Mouse (Mus musculus) common myeloid progenitor, adult 5-6 weeks (primary cell): ENCODE results near the gene Ccdc50. TPM values are rescaled to one million over a fixed set of nuclear protein-coding genes. Genes with fewer than 3 reads are reported as not detected.

ENCODE experiments used
- ATAC-seq: replicated peaks from 2 replicates; pipeline ENCODE4 v1.8.0; 2016; ENCODE audit warnings: low read depth, mild to moderate bottlenecking, moderate TSS enrichment, inconsistent platforms; ENCODE audit not compliant: poor library complexity, severe bottlenecking
- total RNA-seq: library from RNA; stranded (forward); fragments of 200-1000, 187-1606 nt; gene quantifications from 2 replicates; pipeline ENCODE4 v1.2.3, GENCODE M21; 2017

Gene Ccdc50
- total RNA-seq: 112 and 131 TPM in 2 replicates

DNA sequence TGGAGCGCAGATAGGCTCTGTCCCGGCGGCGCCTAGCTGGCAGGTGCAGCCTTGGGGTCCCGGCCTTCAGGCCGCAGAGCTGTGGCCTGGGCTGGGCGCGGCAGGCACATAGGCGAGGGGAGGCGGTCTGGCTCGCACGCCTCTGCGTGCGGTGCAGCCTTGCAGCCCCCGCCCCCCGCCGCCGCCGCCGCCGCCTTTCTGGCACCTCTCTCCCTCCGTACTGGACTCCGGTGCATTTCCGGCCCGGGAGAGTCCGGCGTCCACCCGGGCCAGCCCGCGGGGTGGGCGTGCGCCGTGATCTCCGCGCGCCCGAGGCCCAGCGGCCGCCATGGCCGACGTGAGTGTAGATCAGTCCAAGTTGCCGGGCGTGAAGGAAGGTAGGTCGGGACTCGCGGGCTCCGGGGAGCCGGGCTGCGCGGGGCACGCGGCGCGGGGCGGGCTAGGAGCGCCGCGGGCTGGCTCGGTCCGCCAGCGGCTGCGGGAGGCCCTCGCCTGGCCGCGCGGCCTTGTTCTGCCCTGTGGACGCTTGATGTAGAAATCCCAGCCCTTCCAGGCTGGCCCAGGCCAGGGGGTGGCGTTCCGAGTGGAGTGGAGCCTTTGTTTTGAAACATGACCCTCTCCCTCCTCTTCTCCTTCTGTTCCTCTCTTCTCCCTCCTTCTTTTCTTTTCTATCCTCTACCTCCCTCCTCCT is at the start of gene Ccdc50:
Gene Ccdc50 (plus strand): TSS at position 109 of the 691 bp plus-strand sequence.
- ATAC-seq: peak; percentile 81

DNA sequence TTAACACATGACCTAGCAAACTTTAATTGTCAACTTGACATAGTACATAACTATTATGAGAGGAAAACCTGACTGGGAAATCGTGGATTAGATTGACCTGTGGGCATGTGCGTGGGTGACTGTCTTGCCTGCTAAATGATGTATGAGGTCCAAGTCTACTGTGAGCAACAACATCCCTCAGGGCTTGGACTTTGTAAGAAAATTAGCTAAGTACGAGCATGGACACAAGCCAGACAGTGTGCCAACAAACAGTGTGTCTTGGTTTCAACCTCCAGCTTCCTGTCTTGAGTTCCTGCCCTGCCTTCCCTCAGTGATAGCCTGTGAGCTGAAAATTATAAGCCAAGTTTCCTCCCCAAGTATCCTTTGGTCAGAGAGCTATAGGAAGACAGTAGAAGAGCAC is 41.1 kb upstream of the Ccdc50 start:
- ATAC-seq: no peak

DNA sequence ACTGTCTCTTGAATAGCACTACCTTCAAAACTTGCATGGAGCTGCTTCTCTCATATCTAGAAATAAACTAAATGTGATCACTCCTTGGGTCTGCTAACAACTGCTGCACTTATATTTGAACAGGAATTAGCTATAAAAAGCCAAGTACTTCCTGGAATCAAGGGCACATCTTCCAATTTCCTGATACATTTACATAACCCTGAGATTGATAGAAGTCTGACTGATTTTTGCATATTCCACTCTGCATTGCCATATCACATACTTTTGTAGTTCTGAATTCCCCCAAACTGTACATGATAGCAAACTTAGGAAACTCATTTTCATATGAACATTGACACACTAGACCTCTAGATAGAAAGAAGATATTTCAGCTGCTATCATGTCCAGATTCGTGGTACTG is 40.3 kb upstream of the Ccdc50 start:
- ATAC-seq: no peak

DNA sequence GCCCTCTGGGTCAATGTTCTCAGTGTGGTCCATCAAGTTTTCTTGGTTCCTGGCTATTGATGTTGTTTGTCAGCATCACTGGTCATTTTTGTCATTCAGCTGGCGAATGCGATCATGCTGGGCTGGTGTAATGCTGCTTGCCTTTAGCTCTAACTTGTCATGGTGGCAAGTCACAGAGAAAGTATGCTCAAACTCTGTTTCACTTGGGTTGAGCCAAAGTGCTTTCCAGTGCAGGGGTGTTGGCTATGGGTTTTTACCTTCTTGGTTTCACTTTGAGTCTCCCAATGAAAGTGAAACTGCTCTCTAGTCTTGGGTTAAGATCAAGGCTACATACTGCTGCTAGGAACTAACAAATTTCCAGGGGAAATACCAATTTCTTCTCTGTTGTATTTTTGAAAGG is 39.4 kb upstream of the Ccdc50 start:
- ATAC-seq: peak; percentile 72

DNA sequence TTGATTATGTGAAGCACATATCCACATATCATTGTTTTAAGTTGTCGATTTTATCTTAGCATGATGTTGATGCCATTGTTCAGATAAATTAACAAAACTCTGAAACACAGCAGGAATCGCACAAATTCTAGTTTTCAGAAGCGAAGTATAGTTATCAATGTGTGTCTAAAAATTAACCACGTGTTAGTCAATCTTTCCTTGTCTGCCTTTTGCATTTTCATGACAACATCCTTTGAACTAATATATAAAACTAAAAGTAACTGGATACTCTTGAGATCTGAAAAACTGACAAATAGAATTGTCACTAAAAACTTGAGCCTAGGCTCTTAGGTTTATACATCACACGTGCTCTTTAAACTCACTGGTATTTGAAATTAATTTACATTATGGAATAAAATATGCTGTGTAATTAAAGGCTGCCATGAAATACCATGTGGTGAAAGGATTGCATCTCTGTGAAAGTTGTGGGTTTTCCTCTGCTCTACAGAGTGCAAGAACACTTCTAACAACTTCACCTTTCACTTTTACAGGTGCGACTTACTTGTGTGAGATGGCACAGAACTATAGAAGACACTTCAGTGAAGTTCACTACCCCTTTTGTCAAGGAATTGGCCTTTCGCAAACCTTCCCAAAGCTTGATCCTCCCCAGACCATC is 38.7 kb upstream of the Ccdc50 start:
- no peak for ATAC-seq

DNA sequence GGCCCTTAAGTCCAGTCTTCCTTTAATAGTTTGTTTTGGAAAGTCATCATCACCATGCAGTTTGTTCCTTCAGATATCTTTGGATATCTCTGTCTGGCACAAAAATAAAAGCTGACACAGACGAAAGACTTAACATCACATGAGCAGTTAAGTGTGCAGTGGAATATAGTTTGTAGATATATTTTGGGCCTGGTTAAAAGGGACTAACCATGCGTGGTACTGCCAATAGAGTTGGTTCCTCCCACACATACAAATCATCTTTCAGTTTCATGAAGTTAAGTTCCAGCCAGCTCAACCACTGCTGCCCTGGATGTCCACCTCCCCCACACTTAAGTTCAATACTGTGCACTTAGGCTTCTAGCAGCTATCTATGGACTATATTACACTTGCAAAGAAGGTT is 34.2 kb upstream of the Ccdc50 start:
- no peak for ATAC-seq

DNA sequence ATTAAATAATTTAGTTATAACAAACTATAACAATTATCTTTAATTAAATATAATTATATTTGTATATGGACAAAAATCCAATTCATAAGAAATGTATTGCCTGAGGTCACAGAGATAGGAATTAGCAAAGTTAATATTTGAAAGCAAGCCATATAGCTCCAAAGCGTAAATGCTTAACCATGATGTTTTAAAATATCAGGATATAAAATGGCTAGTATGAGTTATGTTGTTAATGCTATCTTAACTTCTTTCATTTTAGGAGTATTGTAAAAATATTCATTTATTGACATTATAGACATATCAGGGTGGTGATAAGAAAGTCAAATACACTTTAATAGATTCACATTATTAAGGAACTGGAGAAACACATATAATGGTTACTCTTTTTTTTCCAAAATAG is 28.6 kb upstream of the Ccdc50 start:
- ATAC-seq: no peak

DNA sequence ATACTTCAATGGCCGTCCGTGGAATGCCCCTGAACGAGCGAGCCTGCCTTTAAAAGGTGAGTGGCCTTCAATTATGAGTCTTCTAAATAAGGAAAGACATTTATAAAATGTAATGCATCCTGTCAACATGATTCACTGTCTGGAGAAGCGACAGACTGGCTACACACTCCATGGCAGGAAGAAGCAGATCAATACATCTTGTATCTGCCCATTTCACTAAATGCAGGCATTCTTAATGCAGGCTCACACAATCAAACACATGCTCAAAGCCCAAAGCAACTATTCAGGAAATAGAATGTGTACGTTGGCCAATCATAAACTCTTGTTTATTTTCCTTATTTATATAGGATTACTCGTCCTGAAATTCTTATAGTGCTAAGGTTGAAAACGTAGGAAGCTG is 18.5 kb upstream of the Ccdc50 start, which contains the start of gene Uts2b:
Gene Uts2b (minus strand): TSS at position 49 of the 400 bp plus-strand sequence.
- no peak for ATAC-seq

DNA sequence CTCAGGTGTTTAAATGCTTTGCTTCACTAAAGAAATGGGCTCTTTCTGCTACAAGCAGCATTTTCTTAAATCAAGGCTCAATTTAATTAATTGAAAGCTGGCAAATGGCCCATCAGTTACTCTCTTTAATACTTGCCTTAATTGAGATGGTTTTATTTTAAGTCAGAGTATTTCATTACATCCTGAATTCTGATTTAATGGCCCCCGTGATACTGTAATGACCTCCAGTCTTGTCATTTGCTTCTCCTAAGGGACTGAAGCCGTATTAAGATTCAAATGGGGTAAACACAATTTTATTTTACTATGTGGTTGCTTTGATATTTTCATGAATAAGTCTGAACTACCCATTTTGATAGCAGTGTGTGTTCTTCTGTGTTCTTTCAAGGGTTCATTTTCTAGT is 18.0 kb upstream of the Ccdc50 start:
- no peak for ATAC-seq

DNA sequence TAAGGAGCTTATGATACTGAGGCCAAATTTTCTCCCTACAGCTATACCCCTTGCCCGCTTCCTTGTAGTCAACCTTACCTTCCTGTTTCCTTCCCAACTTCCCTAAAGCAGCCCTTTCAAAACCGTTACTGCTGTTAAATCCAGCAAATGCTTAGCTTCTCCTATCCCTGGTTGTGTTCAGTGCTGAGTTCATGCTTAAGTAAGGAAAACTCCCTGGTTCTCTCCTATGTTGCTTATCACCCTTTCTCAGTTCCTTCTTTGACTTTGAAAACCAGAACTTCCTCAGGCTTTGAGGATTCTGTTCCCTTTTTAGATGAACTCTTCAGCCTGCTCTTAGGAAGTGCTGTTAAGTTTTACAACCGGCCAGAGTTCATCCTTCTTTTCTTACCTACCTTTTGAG is 14.5 kb upstream of the Ccdc50 start:
- peak; percentile 90 for ATAC-seq

DNA sequence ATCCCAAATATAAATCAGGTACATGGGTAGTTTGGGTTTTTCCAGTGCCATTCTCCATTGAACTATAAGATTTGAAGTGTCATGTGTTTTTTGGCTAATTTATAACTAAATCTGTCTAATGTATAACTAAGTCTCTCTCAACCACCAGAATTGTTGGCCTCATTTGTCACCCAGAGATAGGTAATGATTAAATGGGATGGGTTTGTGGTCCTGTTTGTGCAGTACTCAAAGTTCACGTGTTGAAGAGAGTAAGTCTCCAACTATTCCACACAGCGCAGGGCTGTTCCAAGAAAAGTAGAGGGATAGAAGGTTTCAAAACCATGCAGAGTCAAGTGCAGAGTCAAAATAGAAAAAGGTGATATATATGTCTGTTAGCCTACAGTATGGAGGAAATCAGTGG is 13.4 kb upstream of the Ccdc50 start:
- no peak for ATAC-seq

DNA sequence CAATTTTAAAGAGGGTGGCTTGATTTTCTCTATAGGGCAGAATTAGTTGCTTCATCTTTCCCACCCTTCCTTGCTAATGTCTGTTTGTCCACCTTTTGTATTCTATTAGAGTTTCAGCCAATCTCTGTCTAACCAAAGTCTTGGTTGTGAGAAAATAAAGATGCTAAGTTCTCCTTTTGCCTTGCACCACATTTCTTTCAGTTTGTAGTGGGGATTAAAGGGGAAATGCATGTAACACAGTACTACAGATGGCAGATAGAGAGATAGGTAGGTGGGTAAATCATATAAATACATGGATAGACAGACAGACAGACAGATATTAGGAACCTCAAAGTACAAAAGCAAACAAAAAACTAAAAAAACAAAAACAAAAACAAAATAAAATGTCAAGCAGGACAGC is 12.1 kb upstream of the Ccdc50 start:
- peak; percentile 70 for ATAC-seq

DNA sequence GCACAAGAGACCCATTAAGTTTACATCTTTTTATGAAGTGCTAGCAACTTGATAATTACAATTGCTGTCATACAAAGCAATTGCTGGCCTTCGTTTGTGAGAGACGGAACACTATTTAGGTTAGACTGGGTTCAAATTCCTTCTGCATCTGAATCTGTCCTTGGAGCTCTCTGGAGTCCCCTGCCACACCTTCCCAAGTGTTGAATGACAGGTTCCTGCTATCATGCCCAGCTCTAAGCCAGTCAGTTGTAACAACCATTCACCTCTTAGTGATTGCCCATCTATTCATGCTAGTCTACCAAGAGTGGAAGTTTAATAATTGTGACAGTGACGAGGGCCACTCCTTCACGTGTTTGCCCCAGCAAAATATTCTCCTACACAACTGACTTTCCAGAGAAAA is 6.5 kb upstream of the Ccdc50 start:
- ATAC-seq: no peak

DNA sequence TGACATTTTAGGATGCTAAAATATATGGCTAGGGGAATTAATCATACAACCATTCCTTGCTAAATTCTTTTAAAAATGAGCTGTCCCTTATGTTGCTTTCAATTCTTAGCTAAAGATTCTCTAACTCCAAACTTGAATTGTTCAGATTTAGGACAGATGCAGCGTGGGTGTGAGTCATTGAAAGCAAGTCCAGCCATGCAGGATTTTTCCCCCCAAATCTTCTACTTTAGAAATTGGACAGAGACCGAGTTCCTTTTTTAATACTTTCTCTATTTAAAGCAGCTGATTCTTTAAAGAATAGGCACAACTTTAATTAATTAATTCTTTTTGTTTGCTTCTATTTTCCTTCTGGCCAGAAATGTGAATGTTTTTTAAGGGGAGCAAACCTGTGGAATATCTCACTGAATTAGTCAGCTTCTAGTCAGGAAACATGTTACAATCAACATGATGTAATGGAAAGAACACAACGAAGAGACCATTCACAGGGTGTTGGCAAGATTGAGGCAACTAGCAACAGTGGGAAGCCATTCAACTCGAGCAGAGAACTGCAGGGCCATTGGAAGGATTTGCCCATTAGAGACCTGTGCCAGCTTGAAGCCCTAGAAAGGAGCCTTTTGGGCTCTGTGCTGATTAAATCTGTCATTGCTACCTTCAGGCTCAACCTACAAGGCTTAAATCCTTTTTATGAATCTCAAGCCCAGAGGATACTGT is 3.6 kb upstream of the Ccdc50 start:
- no peak for ATAC-seq

DNA sequence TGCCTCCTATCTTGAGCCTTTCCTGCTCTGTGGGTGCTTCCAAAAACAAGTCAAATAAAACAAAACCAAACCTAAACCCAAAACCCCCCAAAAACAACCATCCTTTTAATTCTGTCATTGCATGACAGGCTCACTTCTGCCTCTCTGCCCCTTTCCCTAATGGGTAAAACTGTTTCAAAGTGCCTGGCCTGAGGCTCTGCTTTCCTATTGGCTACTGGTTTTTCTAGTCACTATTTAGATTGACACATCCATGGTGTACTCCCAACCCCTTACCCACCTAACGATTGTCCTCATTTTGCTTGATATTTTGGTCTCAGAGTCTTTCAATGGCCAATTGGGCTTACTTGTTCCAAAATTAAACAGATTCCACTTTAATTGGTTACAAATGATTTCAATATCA is 3.0 kb upstream of the Ccdc50 start:
- no peak for ATAC-seq

DNA sequence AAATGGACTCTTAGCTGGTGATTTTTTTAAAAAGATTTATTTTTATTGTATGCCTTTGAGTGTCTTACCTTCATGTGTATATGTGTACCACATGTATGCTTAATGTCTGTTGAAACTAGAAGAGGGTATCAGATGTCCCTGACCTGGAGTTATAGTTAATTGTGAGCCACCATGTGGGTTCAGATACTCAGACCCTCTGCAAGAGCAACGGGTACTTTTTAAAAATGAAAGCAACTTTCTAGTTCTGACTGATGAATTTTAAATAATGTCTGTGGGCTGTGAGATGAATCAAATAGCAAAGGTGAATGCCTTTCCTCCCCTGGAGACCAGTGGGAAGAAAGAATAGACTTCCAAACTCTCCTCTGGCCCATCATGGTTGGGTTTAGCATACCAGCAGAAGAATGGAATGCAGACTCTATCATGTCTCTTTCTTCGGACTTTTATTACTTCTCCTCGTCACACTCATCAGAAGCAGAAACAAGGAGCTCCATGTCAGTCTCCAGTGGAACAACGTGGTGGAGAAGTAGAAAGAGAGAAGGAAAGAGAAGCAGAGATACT is 1.7 kb upstream of the Ccdc50 start:
- no peak for ATAC-seq

DNA sequence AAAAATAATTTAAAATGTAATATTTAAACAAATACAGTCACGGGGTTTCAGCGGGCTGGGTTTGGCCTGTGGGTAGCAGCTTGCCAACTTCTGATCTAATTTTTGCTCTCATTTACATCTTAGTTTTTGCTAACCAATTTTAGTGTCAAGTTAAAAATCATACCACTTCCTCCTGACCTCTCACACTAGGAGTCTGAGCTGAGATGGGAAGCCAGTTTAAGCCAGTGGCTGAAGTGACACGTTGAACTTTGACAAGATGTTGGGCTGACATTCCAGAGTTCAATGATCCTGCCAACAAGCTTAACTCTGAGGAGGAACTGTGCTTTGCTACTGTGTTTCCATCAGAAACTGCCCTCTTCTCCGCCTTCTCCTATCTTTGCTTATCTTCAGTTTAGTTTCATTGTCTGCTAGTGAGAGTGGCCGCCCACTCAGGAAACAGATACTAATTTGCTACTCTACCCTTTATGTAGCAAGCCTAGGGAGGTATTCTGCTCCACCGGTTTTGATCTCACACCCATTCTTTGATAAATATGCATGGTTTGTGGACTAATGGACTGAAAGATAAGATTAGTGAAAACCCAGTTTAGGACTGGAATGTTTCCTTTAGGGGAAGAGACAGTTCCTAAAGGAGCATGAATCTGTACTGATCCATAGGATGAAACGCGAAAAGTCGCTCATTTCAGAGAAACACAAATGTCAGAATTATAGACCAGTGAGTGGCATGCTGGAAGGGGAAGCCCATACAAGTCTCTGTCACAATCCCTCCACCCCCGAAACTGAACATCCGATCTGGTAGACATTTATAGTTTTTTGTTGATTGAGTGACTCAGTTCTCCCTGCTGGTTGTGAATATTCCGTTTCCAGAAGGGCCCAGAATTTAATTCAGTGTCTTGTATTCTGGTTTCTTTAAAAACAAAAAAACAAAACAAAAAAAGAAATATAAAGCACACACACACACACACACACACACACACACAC is 746 bp upstream of the Ccdc50 start:
- ATAC-seq: peak; percentile 49

DNA sequence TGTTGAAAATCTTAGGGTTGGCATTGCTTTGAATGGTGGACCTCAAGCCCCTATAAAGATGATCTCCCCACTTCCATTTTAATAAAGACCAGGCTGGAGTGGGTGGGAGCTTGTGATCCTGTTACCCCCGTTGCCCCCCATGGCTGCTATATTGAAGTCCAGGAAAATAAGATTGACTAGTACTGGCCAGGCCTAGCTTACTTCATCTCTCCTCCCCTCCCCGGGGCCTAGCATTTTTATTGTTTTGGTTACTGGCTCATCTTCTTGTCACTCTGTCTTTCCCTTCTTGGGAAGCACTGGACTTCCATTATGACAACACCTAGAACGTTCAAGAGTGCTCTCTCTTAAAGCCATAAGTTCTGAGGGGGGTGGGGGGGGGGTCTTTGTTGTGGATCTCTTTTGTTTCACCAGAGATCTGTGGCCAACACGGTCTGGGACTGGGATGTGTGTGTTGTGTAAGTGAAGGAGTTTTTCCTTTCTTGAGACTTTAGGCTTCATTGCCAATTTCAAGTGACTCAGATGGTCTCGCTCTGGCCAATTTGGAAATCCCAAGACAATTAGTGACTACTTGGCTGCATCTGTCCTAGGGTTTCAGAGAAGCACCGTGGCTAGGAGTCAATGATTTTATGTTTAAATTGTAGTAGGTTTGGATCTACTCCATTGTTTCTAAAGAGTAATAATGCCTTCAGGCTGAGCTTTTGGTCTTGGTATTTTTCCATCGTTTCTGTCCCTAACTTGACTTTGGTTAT is 1.0 kb downstream of the Ccdc50 start:
- 0 out of 2 replicates have a peak, but pooled peaks have one; percentile 8 for ATAC-seq

DNA sequence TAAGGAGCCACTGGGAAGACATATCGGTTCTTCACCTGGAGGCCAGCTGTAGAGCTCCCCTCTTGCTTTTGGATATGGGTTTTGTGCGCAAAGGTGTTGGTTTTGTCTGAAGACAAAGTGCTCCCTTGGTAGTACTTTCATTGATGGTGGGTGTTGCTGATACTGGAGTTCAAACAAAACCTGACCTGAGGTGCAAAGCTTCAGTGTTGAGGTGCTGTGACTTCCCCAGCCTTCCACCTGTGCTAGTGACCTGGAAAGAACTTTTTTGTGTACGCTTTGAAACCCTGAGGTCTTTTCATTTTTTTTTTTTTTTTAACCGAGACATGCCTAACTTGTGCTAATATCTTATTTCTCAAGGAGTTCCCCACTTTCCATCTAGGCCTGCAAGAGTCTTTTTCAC is 1.6 kb downstream of the Ccdc50 start:
- ATAC-seq: no peak
